Mouse (Mus musculus) cerebellum, adult 2 months (tissue): ENCODE data around the gene Tcf12.

Source experiments
- CTCF ChIP-seq: fragments of 200-500 bp; IDR thresholded peaks from 2 replicates; pipeline ENCODE4 v1.5.1; 2011; ENCODE audit warnings: low read depth, mild to moderate bottlenecking, control low read depth, low read length, moderate library complexity, borderline replicate concordance; ENCODE audit not compliant: insufficient read depth
- POLR2A ChIP-seq: fragments of 200-500 bp; IDR thresholded peaks from 2 replicates; pipeline ENCODE4 v1.6.1; 2011; ENCODE audit warnings: low read length, control low read depth, borderline replicate concordance; ENCODE audit not compliant: insufficient read depth

- TF ChIP-seq CTCF (no peak), POLR2A (no peak)
These were observed 277.0 kb downstream of the Tcf12 start for GRCm38 (mm10) chr9:71834707-71835106.
